Mouse (Mus musculus) thymus, adult 2 months (tissue): ENCODE data around the gene C1rl. TPM values are rescaled to one million over a fixed set of nuclear protein-coding genes. Genes with fewer than 3 reads are reported as not detected.
"Not testable (repeated sequence)": the region's sequence is repeated elsewhere in the genome, so short reads cannot be mapped to it uniquely, and the experiment has no call there.

Experiments
- DNase-seq: peaks from one replicate; pipeline ENCODE4 v3.0.0; 2021
- H3K27ac ChIP-seq: fragments of 200-500 bp; 2 replicates; pipeline ENCODE4 v1.5.1; 2012; ENCODE audit warnings: low read length, control low read depth; ENCODE audit not compliant: control insufficient read depth, insufficient read depth
- H3K27me3 ChIP-seq: fragments of 200-500 bp; 2 replicates; pipeline ENCODE4 v1.6.1; 2012; ENCODE audit warnings: mild to moderate bottlenecking, low read length, moderate library complexity, mixed read lengths; ENCODE audit not compliant: control insufficient read depth, insufficient read depth
- H3K36me3 ChIP-seq: fragments of 200-500 bp; 2 replicates; pipeline ENCODE4 v1.6.1; 2012; ENCODE audit warnings: mild to moderate bottlenecking, low read length, moderate library complexity; ENCODE audit not compliant: control insufficient read depth, insufficient read depth
- H3K4me1 ChIP-seq: fragments of 200-500 bp; replicated peaks from 2 replicates; pipeline ENCODE4 v1.6.1; 2012; ENCODE audit warnings: low read length; ENCODE audit not compliant: control insufficient read depth, insufficient read depth
- H3K4me3 ChIP-seq: fragments of 200-500 bp; 2 replicates; pipeline ENCODE4 v1.5.1; 2012; ENCODE audit warnings: mild to moderate bottlenecking, low read length, control low read depth, moderate library complexity; ENCODE audit not compliant: control insufficient read depth, insufficient read depth
- CTCF ChIP-seq: fragments of 200-500 bp; IDR thresholded peaks from 2 replicates; pipeline ENCODE4 v1.5.1; 2012; ENCODE audit warnings: mild to moderate bottlenecking, control low read depth, low read length, moderate library complexity, borderline replicate concordance; ENCODE audit not compliant: control insufficient read depth, poor library complexity, insufficient read depth; ENCODE audit errors: extremely low read depth
- POLR2A ChIP-seq: fragments of 200-500 bp; IDR thresholded peaks from 2 replicates; pipeline ENCODE4 v1.6.1; 2012; ENCODE audit warnings: mild to moderate bottlenecking, low read length, control low read depth, moderate library complexity; ENCODE audit not compliant: control insufficient read depth, poor library complexity, insufficient read depth; ENCODE audit errors: extremely low read depth
- WGBS: fragments of 180-500 bp; shearing (Covaris S2); methylation state at CpG from one replicate; pipeline ENCODE4 v1.1.7; 2018; 5-methylcytosine and 5-hydroxymethylcytosine counted together
- polyA plus RNA-seq: library from polyadenylated mRNA; depleted of rRNA; stranded (reverse); fragments of >200 nt; gene quantifications from 2 replicates; pipeline ENCODE4 v1.2.3, GENCODE M21; 2012

The C1rl gene
- polyA plus RNA-seq, 1 experiment: 1.2 TPM

DNA sequence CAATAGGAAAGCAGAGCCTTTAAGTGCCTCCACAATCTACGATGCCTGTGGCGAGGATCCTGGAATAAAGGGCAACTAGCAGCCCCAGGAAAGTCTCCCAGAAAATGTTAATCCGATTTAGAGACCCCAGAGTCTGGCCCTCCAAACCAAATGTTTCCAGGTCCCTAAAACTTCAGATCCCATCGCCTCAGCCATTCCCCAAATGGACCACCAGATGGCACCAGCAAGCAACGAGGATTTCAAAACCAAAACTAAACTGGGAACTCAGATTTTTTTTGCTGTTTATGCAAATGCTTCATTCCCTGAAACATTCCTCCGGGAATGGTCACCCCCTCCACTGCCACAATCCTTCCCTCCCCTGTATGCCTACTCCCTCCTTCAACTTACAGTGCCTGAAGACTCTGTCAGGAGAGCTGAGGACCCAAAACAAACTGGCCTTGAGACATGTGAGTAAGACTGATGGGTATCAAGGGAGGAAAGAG, 19.5 kb downstream of the C1rl start, which contains the start of gene C1ra:
Gene C1ra (plus strand): TSS at position 51 of the 482 bp plus-strand sequence.
- no peak within 1 kb of the TSS for H3K4me3 ChIP-seq
- no peaks in the 10 kb centered on the region for H3K27me3 ChIP-seq
- H3K4me1 ChIP-seq: 0 out of 2 replicates have a peak, but pooled peaks cover 2% of the 10 kb centered on the region
- 6% methylated on average over 6 of the region's 6 CpGs for WGBS
- H3K27ac ChIP-seq: no peak within 1 kb of the TSS
- peak; percentile 43 for DNase-seq
- no peaks in the 10 kb centered on the region for H3K36me3 ChIP-seq
- TF ChIP-seq POLR2A (no peak), CTCF (no peak)

DNA sequence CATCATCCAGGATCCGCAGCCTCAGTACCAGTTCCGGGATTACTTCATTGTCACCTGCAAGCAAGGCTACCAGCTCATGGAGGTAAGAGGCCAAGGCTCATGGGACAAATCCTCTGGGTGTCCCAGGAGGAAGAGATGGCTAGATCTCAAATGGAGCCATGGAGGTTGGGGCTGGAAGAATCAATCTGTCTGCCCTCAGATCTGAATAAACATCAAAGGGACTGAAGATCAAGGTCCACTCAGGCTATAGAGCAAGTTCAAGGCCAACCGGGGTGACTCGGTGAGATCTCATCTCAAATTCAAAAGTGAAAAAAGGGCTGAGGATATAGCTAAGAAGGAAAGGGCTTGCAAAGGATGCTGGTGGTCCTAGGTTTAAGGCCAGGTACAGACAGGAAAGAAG, 24.8 kb downstream of the C1rl start:
- not testable (repeated sequence) for H3K36me3 ChIP-seq, H3K4me1 ChIP-seq, H3K27me3 ChIP-seq, DNase-seq, H3K27ac ChIP-seq, H3K4me3 ChIP-seq
- over 99% methylated on average over 4 of the region's 4 CpGs for WGBS

DNA sequence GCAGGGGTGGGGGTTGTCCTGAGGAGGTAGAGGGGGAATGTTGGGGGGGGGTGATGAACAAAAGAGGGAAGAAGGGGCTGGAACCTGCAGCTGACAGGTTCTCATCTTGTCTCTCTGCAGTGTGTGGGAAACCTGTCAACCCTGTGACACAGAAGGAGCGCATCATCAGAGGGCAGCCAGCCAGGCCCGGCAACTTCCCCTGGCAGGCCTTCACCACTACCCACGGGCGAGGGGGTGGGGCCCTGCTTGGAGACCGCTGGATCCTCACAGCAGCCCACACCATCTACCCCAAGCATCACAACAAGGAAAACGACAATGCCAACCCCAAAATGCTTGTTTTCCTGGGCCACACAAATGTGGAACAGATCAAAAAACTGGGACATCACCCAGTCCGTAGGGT, 29.2 kb downstream of the C1rl start:
- not testable (repeated sequence) for H3K27ac ChIP-seq, H3K4me3 ChIP-seq, H3K27me3 ChIP-seq, H3K4me1 ChIP-seq, DNase-seq, H3K36me3 ChIP-seq
- 43% methylated on average over 7 of the region's 7 CpGs for WGBS

DNA sequence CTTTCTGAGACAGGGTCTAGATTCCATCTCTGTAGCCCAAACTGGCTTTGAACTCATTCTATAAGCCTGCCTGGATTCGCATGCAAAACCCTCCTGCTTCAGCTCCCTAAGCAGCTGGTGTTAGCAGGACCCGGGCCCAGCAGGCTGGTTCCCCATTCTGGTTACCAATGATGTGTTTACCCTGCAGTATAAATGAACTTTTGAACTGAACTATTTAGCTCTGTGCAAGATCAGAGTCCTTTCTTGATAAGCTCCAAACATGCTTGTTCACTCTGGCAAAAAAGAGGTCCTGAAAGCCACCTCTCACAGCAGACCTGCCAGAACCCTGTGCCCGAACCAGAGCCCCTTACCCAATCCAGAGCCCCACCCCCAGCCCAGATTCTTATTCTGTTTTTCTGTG, 35.0 kb downstream of the C1rl start:
- H3K27ac ChIP-seq: no peak overlapping the region
- H3K36me3 ChIP-seq: no peaks in the 10 kb centered on the region
- no peak for DNase-seq
- no peak overlapping the region for H3K4me3 ChIP-seq
- no peaks in the 10 kb centered on the region for H3K4me1 ChIP-seq
- 82% methylated on average over 3 of the region's 3 CpGs for WGBS
- no peaks in the 10 kb centered on the region for H3K27me3 ChIP-seq
- TF ChIP-seq POLR2A (no peak), CTCF (no peak)

DNA sequence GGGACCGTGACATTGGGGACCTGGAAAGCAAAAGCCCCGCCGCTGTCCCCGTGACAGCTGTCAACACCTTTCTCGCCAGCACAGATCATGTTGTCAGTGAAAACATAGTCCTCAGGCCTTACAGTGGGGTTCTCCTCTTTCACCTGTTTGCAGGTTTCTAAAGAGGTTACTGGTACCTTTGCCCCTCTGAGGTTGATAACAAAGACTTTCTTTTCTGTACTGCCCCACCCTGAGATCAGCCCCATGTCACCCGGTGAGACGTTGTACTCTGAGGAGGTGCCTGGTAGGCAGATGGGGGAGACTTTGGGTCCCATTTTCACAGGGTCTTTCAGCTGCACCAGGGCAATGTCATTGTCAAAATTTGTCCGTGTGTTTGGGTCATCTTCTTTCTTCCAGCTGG, 38.2 kb downstream of the C1rl start:
- no peak for TF ChIP-seq POLR2A
- no peak for TF ChIP-seq CTCF
- WGBS: 90% methylated on average over 8 of the region's 8 CpGs
- DNase-seq: no peak

DNA sequence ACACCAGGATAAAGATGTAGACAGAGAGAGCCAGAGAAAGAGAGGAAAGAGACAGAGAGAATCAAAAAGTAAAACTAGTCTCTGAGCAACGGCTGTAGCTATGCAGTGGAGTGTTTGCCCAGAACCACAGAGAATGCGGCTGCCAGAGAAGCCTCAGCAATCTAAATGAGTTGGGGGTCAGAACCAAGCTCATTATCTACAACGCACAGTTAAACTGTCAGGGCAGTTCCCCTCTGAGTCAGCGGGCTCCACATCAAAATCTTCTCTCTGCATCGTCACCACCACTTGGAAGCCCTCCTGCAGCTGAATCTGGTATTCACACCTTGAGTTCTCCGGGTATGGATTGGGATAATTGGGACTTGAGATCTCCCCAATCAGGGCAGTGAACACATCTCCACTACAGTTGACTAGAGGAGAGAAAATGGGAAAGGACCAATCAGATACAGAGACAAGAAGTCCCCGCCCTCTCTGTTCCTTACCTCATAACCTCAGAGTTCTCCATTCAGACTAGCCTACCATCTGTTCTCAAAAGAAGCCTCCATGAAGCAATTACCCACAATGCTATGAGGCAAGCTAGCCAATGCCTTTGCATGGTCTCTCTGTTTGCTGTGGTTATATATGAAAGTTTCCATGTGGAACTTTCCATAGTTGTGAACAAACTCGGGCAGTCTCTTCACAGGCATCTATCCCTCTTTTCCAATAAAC, 43.4 kb downstream of the C1rl start:
- H3K4me3 ChIP-seq, DNase-seq, H3K36me3 ChIP-seq, H3K4me1 ChIP-seq, H3K27ac ChIP-seq, H3K27me3 ChIP-seq: not testable (repeated sequence)
- 76% methylated on average over 8 of the region's 8 CpGs for WGBS

More for the DNA sequence above, 38.2 kb downstream of the C1rl start:
- Histone ChIP-seq H3K27me3 (no peaks in the 10 kb centered on the region), H3K36me3 (no peaks in the 10 kb centered on the region), H3K27ac (no peak overlapping the region), H3K4me3 (no peak overlapping the region), H3K4me1 (no peaks in the 10 kb centered on the region)

DNA sequence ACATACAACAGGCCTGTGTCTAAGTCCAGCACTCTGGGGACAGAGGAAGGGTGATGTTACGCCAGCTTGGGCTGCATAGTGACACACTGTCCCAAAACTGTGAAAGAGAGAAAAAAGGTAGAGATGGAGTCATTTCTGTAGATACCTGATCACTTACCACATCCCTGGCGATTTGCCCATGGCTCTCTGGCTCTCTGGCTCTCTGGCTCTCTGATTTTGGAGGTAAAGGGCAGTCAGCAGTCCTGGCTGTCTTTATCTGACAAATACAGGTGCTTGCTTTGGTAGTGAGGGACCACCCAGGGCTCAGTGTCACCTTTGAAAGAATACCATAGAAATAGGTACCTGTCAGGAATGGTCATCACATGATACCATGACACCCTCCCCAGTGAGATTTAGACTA, 48.3 kb downstream of the C1rl start:
- not testable (repeated sequence) for DNase-seq, H3K27me3 ChIP-seq, H3K27ac ChIP-seq, H3K4me3 ChIP-seq, H3K36me3 ChIP-seq, H3K4me1 ChIP-seq
- WGBS: 84% methylated on average over 2 of the region's 2 CpGs

DNA sequence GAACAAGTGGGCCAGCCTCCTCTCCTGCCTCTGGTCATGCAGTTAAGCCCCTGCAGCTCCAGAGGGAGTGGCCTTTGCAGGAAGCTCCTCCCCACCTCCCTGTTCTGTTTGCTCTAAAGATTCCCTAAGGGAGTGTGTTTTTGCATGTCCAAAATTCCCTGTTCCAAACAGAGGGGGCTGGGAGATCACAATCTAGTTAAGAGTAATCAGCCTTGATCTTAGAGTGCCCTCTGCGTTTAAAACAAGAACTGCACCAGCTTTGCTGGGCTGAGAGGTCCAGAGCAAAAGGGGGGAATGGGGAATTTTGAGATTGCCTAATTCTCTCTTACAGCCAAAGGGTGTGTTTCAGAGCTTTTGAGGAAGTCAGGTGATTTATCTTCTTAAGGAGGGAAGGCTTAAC, 49.4 kb downstream of the C1rl start, which contains the start of gene C1s1:
Gene C1s1 (minus strand): TSS at position 76 of the 400 bp plus-strand sequence.
- not testable (repeated sequence) for H3K27ac ChIP-seq, H3K36me3 ChIP-seq, H3K4me3 ChIP-seq, H3K27me3 ChIP-seq, H3K4me1 ChIP-seq
- peak; percentile 13 for DNase-seq
- 0% methylated on average over 1 of the region's 1 CpGs for WGBS
